Mouse (Mus musculus): Measurements from ENCODE around the gene Gm14409. TPM values are rescaled to one million over a fixed set of nuclear protein-coding genes. Genes with fewer than 3 reads are reported as not detected.
"Not testable (repeated sequence)": the region's sequence is repeated elsewhere in the genome, so short reads cannot be mapped to it uniquely, and the experiment has no call there.

The Gm14409 gene
- not detected in 2 replicates for polyA plus RNA-seq (2016; fragmentation: Nextera tagmentation; extraction: Ambion mirVana)

DNA sequence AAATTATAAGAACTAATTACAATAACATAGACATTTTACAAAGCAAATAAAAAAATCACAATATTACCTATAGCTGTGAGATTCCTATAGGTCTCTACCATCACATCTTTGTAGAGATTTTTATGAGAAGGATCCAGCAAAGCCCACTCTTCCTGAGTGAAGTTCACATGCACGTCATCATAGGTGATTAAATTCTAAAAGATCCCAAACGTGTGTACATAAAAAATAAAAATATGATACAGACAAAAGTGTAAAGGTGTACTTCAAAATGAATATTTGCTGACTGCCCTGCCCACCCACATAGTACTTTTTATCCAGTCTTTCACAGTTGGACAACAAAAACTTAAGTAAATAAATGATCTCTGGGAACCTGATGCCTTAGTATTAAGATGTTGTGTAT is at the start of gene Gm14409:
Gene Gm14409, minus strand, starts transcription at position 101 of the 400 bp plus-strand sequence.
- H3K36me3 ChIP-seq; H3K27me3 ChIP-seq (ENCODE audit: low read depth, poor library complexity, severe bottlenecking); H3K27ac ChIP-seq (replicated peaks); H3K4me1 ChIP-seq; H3K9me3 ChIP-seq (replicated peaks); DNase-seq (ENCODE audit: low spot score); H3K4me3 ChIP-seq: not testable (repeated sequence)
- whole genome bisulfite sequencing: no CpG with 5 or more reads among the region's 2 CpGs

GRCm38 (mm10) chr2:177309627-177310026 is 42.8 kb upstream of the Gm14409 start:
- H3K27ac ChIP-seq (replicated peaks); H3K9me3 ChIP-seq (replicated peaks); H3K36me3 ChIP-seq; H3K27me3 ChIP-seq (ENCODE audit: low read depth, poor library complexity, severe bottlenecking); DNase-seq (ENCODE audit: low spot score); H3K4me3 ChIP-seq; H3K4me1 ChIP-seq: not testable (repeated sequence)
- 80% methylated on average over 4 of the region's 4 CpGs for WGBS

GRCm38 (mm10) chr2:177304980-177305379 is 38.1 kb upstream of the Gm14409 start:
- H3K27me3 ChIP-seq (ENCODE audit: low read depth, poor library complexity, severe bottlenecking); H3K36me3 ChIP-seq; DNase-seq (ENCODE audit: low spot score); H3K9me3 ChIP-seq (replicated peaks); H3K27ac ChIP-seq (replicated peaks); H3K4me3 ChIP-seq; H3K4me1 ChIP-seq: not testable (repeated sequence)
- WGBS: no CpG with 5 or more reads among the region's 2 CpGs

- not testable (repeated sequence) for H3K4me3 ChIP-seq; DNase-seq (ENCODE audit: low spot score); H3K9me3 ChIP-seq (replicated peaks); H3K4me1 ChIP-seq; H3K27ac ChIP-seq (replicated peaks); H3K36me3 ChIP-seq; H3K27me3 ChIP-seq (ENCODE audit: low read depth, poor library complexity, severe bottlenecking)
- 17% methylated on average over 3 of the region's 3 CpGs for WGBS
These were observed 16.9 kb upstream of the Gm14409 start for GRCm38 (mm10) chr2:177283701-177284100.

- not testable (repeated sequence) for DNase-seq (ENCODE audit: low spot score); H3K4me1 ChIP-seq; H3K4me3 ChIP-seq; H3K27ac ChIP-seq (replicated peaks); H3K27me3 ChIP-seq (ENCODE audit: low read depth, poor library complexity, severe bottlenecking); H3K9me3 ChIP-seq (replicated peaks); H3K36me3 ChIP-seq
- WGBS: 84% methylated on average over 2 of the region's 2 CpGs
These were observed 10.9 kb upstream of the Gm14409 start for GRCm38 (mm10) chr2:177277754-177278153.

- not testable (repeated sequence) for H3K4me1 ChIP-seq; DNase-seq (ENCODE audit: low spot score); H3K36me3 ChIP-seq; H3K27me3 ChIP-seq (ENCODE audit: low read depth, poor library complexity, severe bottlenecking); H3K27ac ChIP-seq (replicated peaks); H3K4me3 ChIP-seq; H3K9me3 ChIP-seq (replicated peaks)
- 73% methylated on average over 2 of the region's 2 CpGs for WGBS
These were observed 5.4 kb upstream of the Gm14409 start for GRCm38 (mm10) chr2:177272237-177272636.

DNA sequence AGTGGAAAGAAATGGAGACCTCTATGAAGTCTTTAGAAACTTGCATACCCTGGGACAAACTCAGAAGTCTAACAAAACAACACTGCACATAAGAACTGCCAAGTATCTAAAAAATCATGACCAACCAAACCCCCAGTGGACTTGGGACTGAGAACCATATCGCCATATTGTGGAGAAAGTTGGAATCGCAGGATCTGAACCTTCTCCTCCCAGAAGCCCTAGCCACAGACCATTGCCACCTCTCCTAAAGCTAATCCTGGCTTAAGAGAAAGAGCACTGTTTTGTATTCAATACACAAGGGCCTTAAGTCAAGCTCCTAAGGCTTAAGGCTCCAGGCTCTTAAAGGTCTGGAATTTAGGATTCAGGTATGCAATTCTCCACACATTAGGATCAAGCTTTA is 19.4 kb downstream of the Gm14409 start:
- H3K27ac ChIP-seq (replicated peaks); H3K9me3 ChIP-seq (replicated peaks); DNase-seq (ENCODE audit: low spot score); H3K4me1 ChIP-seq; H3K36me3 ChIP-seq; H3K27me3 ChIP-seq (ENCODE audit: low read depth, poor library complexity, severe bottlenecking); H3K4me3 ChIP-seq: not testable (repeated sequence)
- WGBS: 86% methylated on average over 2 of the region's 2 CpGs

GRCm38 (mm10) chr2:177230461-177230860 is 36.4 kb downstream of the Gm14409 start:
- H3K4me3 ChIP-seq; H3K27ac ChIP-seq (replicated peaks); H3K4me1 ChIP-seq; DNase-seq (ENCODE audit: low spot score); H3K9me3 ChIP-seq (replicated peaks); H3K36me3 ChIP-seq; H3K27me3 ChIP-seq (ENCODE audit: low read depth, poor library complexity, severe bottlenecking): not testable (repeated sequence)
- WGBS: 57% methylated on average over 2 of the region's 2 CpGs

Other genes with a start within 250 kb of the Gm14409 start
- gene Gm14401, start 192.7 kb downstream of the Gm14409 start, polyA plus RNA-seq (2016; fragmentation: Nextera tagmentation; extraction: Ambion mirVana): 0.16 TPM in 1 of 2 replicates, not detected in the other
- 30.3 and 30.9 TPM in 2 replicates for gene Gm14410, start 60.6 kb downstream of the Gm14409 start, polyA plus RNA-seq (2016; fragmentation: Nextera tagmentation; extraction: Ambion mirVana)
- 0.10 and 0.16 TPM in 2 replicates for gene Gm14412, start 57.3 kb upstream of the Gm14409 start, polyA plus RNA-seq (2016; fragmentation: Nextera tagmentation; extraction: Ambion mirVana)
- gene Gm14418, start 131.3 kb upstream of the Gm14409 start, polyA plus RNA-seq (2016; fragmentation: Nextera tagmentation; extraction: Ambion mirVana): 7.2 and 8.4 TPM in 2 replicates
- gene Zfp970, start 197.7 kb upstream of the Gm14409 start, polyA plus RNA-seq (2016; fragmentation: Nextera tagmentation; extraction: Ambion mirVana): 10.1 and 10.8 TPM in 2 replicates
- 5.1 and 5.4 TPM in 2 replicates for gene Gm14403, start 231.2 kb upstream of the Gm14409 start, polyA plus RNA-seq (2016; fragmentation: Nextera tagmentation; extraction: Ambion mirVana)

All from midbrain, embryonic 10.5 days (tissue).